Mouse (Mus musculus) heart, adult 2 months (tissue): ENCODE measurements around the gene Igsf9. TPM values are rescaled to one million over a fixed set of nuclear protein-coding genes. Genes with fewer than 3 reads are reported as not detected.

Experiments
- DNase-seq, 2 experiments: peaks; one replicate each; pipeline ENCODE4 v3.0.0; 2021
- H3K27ac ChIP-seq: fragments of 200-600 bp; 2 replicates; pipeline ENCODE4 v1.8.1; 2022
- H3K27me3 ChIP-seq: fragments of 200-500 bp; 2 replicates; pipeline ENCODE4 v1.6.1; 2012; ENCODE audit warnings: mild to moderate bottlenecking, low read length, inconsistent platforms, mixed read lengths; ENCODE audit not compliant: control insufficient read depth, insufficient read depth
- H3K36me3 ChIP-seq: fragments of 200-500 bp; 2 replicates; pipeline ENCODE4 v1.6.1; 2012; ENCODE audit warnings: low read length, inconsistent platforms; ENCODE audit not compliant: control insufficient read depth, insufficient read depth
- H3K4me1 ChIP-seq: fragments of 200-500 bp; 2 replicates; pipeline ENCODE4 v1.6.1; 2011; ENCODE audit warnings: low read length; ENCODE audit not compliant: control insufficient read depth, insufficient read depth
- H3K4me3 ChIP-seq: fragments of 200-600 bp; 2 replicates; pipeline ENCODE4 v1.8.1; 2022
- H3K79me2 ChIP-seq: fragments of 200-500 bp; replicated peaks from 2 replicates; pipeline ENCODE4 v1.6.1; 2012; ENCODE audit warnings: mild to moderate bottlenecking, inconsistent platforms, low read length, moderate library complexity, mixed read lengths; ENCODE audit not compliant: control insufficient read depth, insufficient read depth
- H3K9ac ChIP-seq: fragments of 200-500 bp; 2 replicates; pipeline ENCODE4 v1.6.1; 2012; ENCODE audit warnings: low read depth, mild to moderate bottlenecking, control low read depth, inconsistent platforms, low read length, mixed read lengths
- CTCF ChIP-seq: fragments of 200-600 bp; IDR thresholded peaks from 2 replicates; pipeline ENCODE4 v1.8.1; 2022; ENCODE audit warnings: antibody characterized with exemption, mild to moderate bottlenecking, moderate library complexity
- EP300 ChIP-seq: fragments of 200-500 bp; IDR thresholded peaks from 2 replicates; pipeline ENCODE4 v1.6.1; 2011; ENCODE audit warnings: low read depth, low read length, control low read depth; ENCODE audit not compliant: insufficient read depth
- POLR2A ChIP-seq: fragments of 200-500 bp; IDR thresholded peaks from 2 replicates; pipeline ENCODE4 v1.6.1; 2011; ENCODE audit warnings: mild to moderate bottlenecking, low read depth, low read length, control low read depth; ENCODE audit not compliant: insufficient read depth
- WGBS: fragments of 180-500 bp; shearing (Covaris S2); methylation state at CpG from one replicate; pipeline ENCODE4 v1.1.7; 2018; 5-methylcytosine and 5-hydroxymethylcytosine counted together
- intact Hi-C: fragments of 180-260 bp; cut with DNase I; formaldehyde crosslinking; loops from one replicate; pipeline ENCODE4 v1.15.1; 2025
- polyA plus RNA-seq: library from polyadenylated mRNA; depleted of rRNA; stranded (reverse); fragments of >200 nt; gene quantifications from 2 replicates; pipeline ENCODE4 v1.2.3, GENCODE M21; 2012
- total RNA-seq, 2 experiments: library from RNA; stranded (reverse); gene quantifications; 2 replicates each; pipeline ENCODE4 v1.2.3; 2021

Gene Igsf9
- total and polyA plus RNA-seq, 3 experiments = 0.36 to 3.8 (median 0.47) TPM

GRCm38 (mm10) chr1:172526380-172527081, 44.9 kb downstream of the Igsf9 start:
- peak overlapping the region; percentile 12 for H3K9ac ChIP-seq
- H3K27ac ChIP-seq = peak overlapping the region; percentile 87
- peak; percentile 74 to 83 for DNase-seq
- H3K4me1 ChIP-seq = peaks cover 25% of the 10 kb centered on the region
- TF ChIP-seq CTCF = no peak
- peak; percentile 84 for TF ChIP-seq POLR2A
- TF ChIP-seq EP300 = peak; percentile 89
- H3K4me3 ChIP-seq = peak overlapping the region; percentile 47
- intact Hi-C loops = no loop called here
- H3K36me3 ChIP-seq = no peaks in the 10 kb centered on the region
- H3K27me3 ChIP-seq = no peaks in the 10 kb centered on the region
- 7% methylated on average over 23 of the region's 23 CpGs for WGBS
- H3K79me2 ChIP-seq = no peaks in the 10 kb centered on the region

GRCm38 (mm10) chr1:172527431-172527830, 45.8 kb downstream of the Igsf9 start:
- WGBS = 93% methylated on average over 10 of the region's 10 CpGs
- H3K36me3 ChIP-seq = no peaks in the 10 kb centered on the region
- H3K4me3 ChIP-seq = no peak overlapping the region
- intact Hi-C loops = no loop called here
- H3K9ac ChIP-seq = no peak overlapping the region
- no peaks in the 10 kb centered on the region for H3K27me3 ChIP-seq
- H3K79me2 ChIP-seq = no peaks in the 10 kb centered on the region
- H3K4me1 ChIP-seq = peaks cover 23% of the 10 kb centered on the region
- no peak for DNase-seq
- peak overlapping the region; percentile 87 for H3K27ac ChIP-seq
- TF ChIP-seq EP300 (no peak), CTCF (no peak)

- WGBS = 10% methylated on average over 7 of the region's 7 CpGs
- TF ChIP-seq CTCF (no peak; the same call in 1 of the 2 replicates), POLR2A (0 out of 2 replicates have a peak, but pooled peaks have one; percentile 33), EP300 (peak; percentile 97)
- Histone ChIP-seq H3K79me2 (no peaks in the 10 kb centered on the region), H3K27me3 (no peaks in the 10 kb centered on the region), H3K27ac (no peak overlapping the region), H3K4me3 (no peak overlapping the region), H3K9ac (no peak overlapping the region), H3K36me3 (no peaks in the 10 kb centered on the region), H3K4me1 (peaks cover 18% of the 10 kb centered on the region)
- intact Hi-C loops = loop anchor here (1.0 to 2.0 kb wide), 4 partner anchors 35 to 105 kb away; no protein-coding TSS in a partner anchor
- DNase-seq = peak; percentile 90
These were observed 47.1 kb downstream of the Igsf9 start for GRCm38 (mm10) chr1:172528701-172529100.

GRCm38 (mm10) chr1:172530544-172531220, 49.1 kb downstream of the Igsf9 start:
- intact Hi-C loops = no loop called here
- peak in 1 of 2 experiments; percentile 26 for DNase-seq
- Histone ChIP-seq H3K27ac (no peak overlapping the region), H3K4me1 (peaks cover 14% of the 10 kb centered on the region), H3K27me3 (no peaks in the 10 kb centered on the region), H3K36me3 (no peaks in the 10 kb centered on the region), H3K9ac (no peak overlapping the region), H3K4me3 (no peak overlapping the region), H3K79me2 (no peaks in the 10 kb centered on the region)
- 31% methylated on average over 8 of the region's 8 CpGs for WGBS
- TF ChIP-seq EP300 (no peak), POLR2A (no peak), CTCF (no peak)

- H3K9ac ChIP-seq = no peak overlapping the region
- H3K79me2 ChIP-seq = no peaks in the 10 kb centered on the region
- no peak overlapping the region for H3K4me3 ChIP-seq
- peak in 1 of 2 experiments; percentile 55 for DNase-seq
- no peaks in the 10 kb centered on the region for H3K27me3 ChIP-seq
- no peak overlapping the region for H3K27ac ChIP-seq
- TF ChIP-seq EP300 (no peak), CTCF (no peak), POLR2A (no peak)
- 17% methylated on average over 13 of the region's 13 CpGs for WGBS
- no peaks in the 10 kb centered on the region for H3K36me3 ChIP-seq
- H3K4me1 ChIP-seq = peaks cover 6% of the 10 kb centered on the region
- intact Hi-C loops = loop anchor here (2.0 kb wide), 1 partner anchor 16 kb away; no protein-coding TSS in a partner anchor
These were observed 51.0 kb downstream of the Igsf9 start for GRCm38 (mm10) chr1:172532551-172532950.

GRCm38 (mm10) chr1:172535116-172535515, 53.5 kb downstream of the Igsf9 start:
- DNase-seq = no peak
- WGBS = 79% methylated on average over 16 of the region's 16 CpGs
- Histone ChIP-seq H3K4me3 (no peak overlapping the region), H3K36me3 (no peaks in the 10 kb centered on the region), H3K27me3 (no peaks in the 10 kb centered on the region), H3K4me1 (peaks cover 6% of the 10 kb centered on the region), H3K27ac (no peak overlapping the region), H3K79me2 (no peaks in the 10 kb centered on the region), H3K9ac (no peak overlapping the region)
- intact Hi-C loops = no loop called here
- no peak for TF ChIP-seq EP300
- TF ChIP-seq CTCF = no peak
- no peak for TF ChIP-seq POLR2A
